Mouse (Mus musculus) 3T3-L1 (cell line): Measurements from ENCODE around the gene Cenpp.
A peak's percentile ranks its signal among the peaks of the same experiment; 100 is the strongest.
"Not testable (repeated sequence)": the region's sequence is repeated elsewhere in the genome, so short reads cannot be mapped to it uniquely, and the experiment has no call there.

ENCODE experiments used
- DNase-seq: peaks from one replicate; pipeline ENCODE4 v3.0.0-alpha.2; 2015; ENCODE audit warnings: low read depth, low spot score

Cenpp gene

GRCm38 (mm10) chr13:49607714-49608113 lies 44.9 kb downstream of the Cenpp start, which contains the start of gene Ogn:
Gene Ogn, plus strand, starts transcription at chr13:49608046.
- peak; percentile 95 for DNase-seq

- DNase-seq, result no peak
Observed at GRCm38 (mm10) chr13:49603603-49604002, 49.0 kb downstream of the Cenpp start.

GRCm38 (mm10) chr13:49602541-49602940 lies 50.0 kb downstream of the Cenpp start:
- DNase-seq, result not testable (repeated sequence)

- peak; percentile 69 for DNase-seq
Observed at GRCm38 (mm10) chr13:49586062-49586461, 66.5 kb downstream of the Cenpp start.

GRCm38 (mm10) chr13:49584307-49585005 lies 68.1 kb downstream of the Cenpp start:
- peak; percentile 85 for DNase-seq

- peak; percentile 71 for DNase-seq
Observed at GRCm38 (mm10) chr13:49583859-49584258, 68.7 kb downstream of the Cenpp start.

- peak; percentile 96 for DNase-seq
Observed at GRCm38 (mm10) chr13:49581541-49582530, 70.7 kb downstream of the Cenpp start, which contains the start of gene Omd. Gene Omd, plus strand, starts transcription at chr13:49582462.

- no peak for DNase-seq
Observed at GRCm38 (mm10) chr13:49571418-49571817, 81.2 kb downstream of the Cenpp start.

GRCm38 (mm10) chr13:49570371-49570770 lies 82.2 kb downstream of the Cenpp start:
- no peak for DNase-seq

GRCm38 (mm10) chr13:49564347-49564746 lies 88.2 kb downstream of the Cenpp start:
- DNase-seq, result no peak

- peak; percentile 44 for DNase-seq
Observed at GRCm38 (mm10) chr13:49560886-49561285, 91.7 kb downstream of the Cenpp start.

GRCm38 (mm10) chr13:49559185-49559584 lies 93.4 kb downstream of the Cenpp start:
- peak; percentile 66 for DNase-seq

- DNase-seq, result peak; percentile 69
Observed at GRCm38 (mm10) chr13:49556924-49557323, 95.7 kb downstream of the Cenpp start.

- peak; percentile 63 for DNase-seq
Observed at GRCm38 (mm10) chr13:49556203-49556602, 96.4 kb downstream of the Cenpp start.

GRCm38 (mm10) chr13:49554519-49554918 lies 98.1 kb downstream of the Cenpp start:
- DNase-seq, result no peak

- peak; percentile 94 for DNase-seq
Observed at GRCm38 (mm10) chr13:49549616-49550015, 103.0 kb downstream of the Cenpp start.

- no peak for DNase-seq
Observed at GRCm38 (mm10) chr13:49547563-49548150, 104.9 kb downstream of the Cenpp start.

GRCm38 (mm10) chr13:49546517-49546916 lies 106.1 kb downstream of the Cenpp start:
- peak; percentile 66 for DNase-seq

GRCm38 (mm10) chr13:49545646-49546045 lies 106.9 kb downstream of the Cenpp start:
- DNase-seq, result peak; percentile 56

GRCm38 (mm10) chr13:49544279-49544678 lies 108.3 kb downstream of the Cenpp start, which contains the start of gene Aspn:
Gene Aspn, plus strand, starts transcription at chr13:49544443.
- peak; percentile 84 for DNase-seq

- no peak for DNase-seq
Observed at GRCm38 (mm10) chr13:49538693-49539092, 113.9 kb downstream of the Cenpp start.

GRCm38 (mm10) chr13:49536946-49537345 lies 115.6 kb downstream of the Cenpp start:
- no peak for DNase-seq
